Mouse (Mus musculus): ENCODE data around the gene Plpp7.

GRCm38 (mm10) chr2:32111268-32111667 lies 15.9 kb downstream of the Plpp7 start:
- no peak for TF ChIP-seq CTCF (IDR thresholded peaks at IDR 0.05; ENCODE audit: low read depth)
- no peak for TF ChIP-seq EP300 (IDR thresholded peaks at IDR 0.05; ENCODE audit: low read depth)

All from liver, embryonic 14.5 days (tissue).